Mouse (Mus musculus) adrenal gland, adult (tissue): ENCODE data around the gene Slc4a5.

Source experiments
- DNase-seq, 2 experiments: peaks; one replicate each; pipeline ENCODE4 v3.0.0; 2022 to 2023; ENCODE audit warnings: low spot score in 1 of 2; ENCODE audit not compliant: inconsistent age in 2 of 2

Slc4a5 gene

GRCm38 (mm10) chr6:83302264-83302663 is 82.6 kb downstream of the Slc4a5 start:
- peak; percentile 46 to 78 for DNase-seq

GRCm38 (mm10) chr6:83309017-83309416 is 89.4 kb downstream of the Slc4a5 start:
- no peak for DNase-seq

- no peak for DNase-seq
Observed at GRCm38 (mm10) chr6:83311206-83311605, 91.6 kb downstream of the Slc4a5 start.

- no peak for DNase-seq
Observed at GRCm38 (mm10) chr6:83312021-83312420, 92.4 kb downstream of the Slc4a5 start.

- peak; percentile 41 to 73 for DNase-seq
Observed at GRCm38 (mm10) chr6:83312514-83312913, 92.9 kb downstream of the Slc4a5 start.

GRCm38 (mm10) chr6:83315293-83315692 is 95.7 kb downstream of the Slc4a5 start:
- no peak for DNase-seq

GRCm38 (mm10) chr6:83316022-83316421 is 96.4 kb downstream of the Slc4a5 start:
- no peak for DNase-seq

- peak; percentile 92 to 95 for DNase-seq
Observed at GRCm38 (mm10) chr6:83317108-83317741, 97.6 kb downstream of the Slc4a5 start.

- no peak for DNase-seq
Observed at GRCm38 (mm10) chr6:83321927-83322326, 102.3 kb downstream of the Slc4a5 start.

GRCm38 (mm10) chr6:83322794-83323193 is 103.2 kb downstream of the Slc4a5 start:
- DNase-seq: no peak

GRCm38 (mm10) chr6:83323652-83324419 is 104.2 kb downstream of the Slc4a5 start:
- no peak for DNase-seq

- DNase-seq: peak; percentile 96 to 99
Observed at GRCm38 (mm10) chr6:83325525-83326393, 106.1 kb downstream of the Slc4a5 start, which contains the start of the genes Mthfd2 and Mob1a. TSS of gene Mthfd2 (minus strand) at chr6:83325908. TSS of gene Mob1a (plus strand) at chr6:83326016.

- DNase-seq: no peak
Observed at GRCm38 (mm10) chr6:83326394-83326736, 106.7 kb downstream of the Slc4a5 start.

GRCm38 (mm10) chr6:83326761-83327160 is 107.1 kb downstream of the Slc4a5 start:
- DNase-seq: no peak

- DNase-seq: no peak
Observed at GRCm38 (mm10) chr6:83327591-83328190, 108.1 kb downstream of the Slc4a5 start.

- peak in 1 of 2 experiments; percentile 53 for DNase-seq
Observed at GRCm38 (mm10) chr6:83341387-83341786, 121.8 kb downstream of the Slc4a5 start.

- no peak for DNase-seq
Observed at GRCm38 (mm10) chr6:83342957-83343356, 123.3 kb downstream of the Slc4a5 start.

GRCm38 (mm10) chr6:83345285-83345684 is 125.7 kb downstream of the Slc4a5 start:
- DNase-seq: peak; percentile 73 to 87

GRCm38 (mm10) chr6:83347916-83348315 is 128.3 kb downstream of the Slc4a5 start:
- peak in 1 of 2 experiments; percentile 35 for DNase-seq

GRCm38 (mm10) chr6:83348873-83349272 is 129.2 kb downstream of the Slc4a5 start, which contains the start of gene Bola3:
TSS of gene Bola3 (plus strand) at chr6:83349147.
- no peak for DNase-seq
